Mouse (Mus musculus) urinary bladder, postnatal 36 days (tissue): ENCODE measurements around the gene Iqcn.

ENCODE experiments used
- DNase-seq, 2 experiments: peaks; one replicate each; pipeline ENCODE4 v3.0.0; 2022; ENCODE audit warnings: low spot score in 2 of 2, mixed read lengths in 1 of 2

Gene Iqcn

GRCm38 (mm10) chr8:70729808-70730475 is 26.7 kb downstream of the Iqcn start:
- no peak for DNase-seq

DNA sequence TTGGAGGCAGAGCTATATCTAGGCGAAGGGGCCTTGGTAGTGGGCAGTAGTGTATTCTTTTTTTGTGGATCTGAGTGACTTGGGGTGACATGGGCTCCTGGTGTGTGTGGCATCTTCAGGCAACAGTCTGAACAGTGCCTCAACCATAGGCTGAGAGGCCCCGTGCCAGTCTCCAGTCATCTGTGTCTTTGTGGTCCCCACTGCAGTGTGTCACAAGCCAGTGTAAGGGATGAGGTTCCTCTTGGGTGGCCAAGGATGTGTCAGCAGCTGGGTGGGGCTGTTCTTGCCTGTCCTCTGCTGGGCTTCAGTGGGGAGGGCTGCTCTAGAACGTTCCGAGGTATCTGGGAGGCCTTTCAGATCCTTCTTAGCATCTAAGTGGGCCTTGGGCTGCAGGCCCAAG is 27.7 kb downstream of the Iqcn start:
- no peak for DNase-seq

DNA sequence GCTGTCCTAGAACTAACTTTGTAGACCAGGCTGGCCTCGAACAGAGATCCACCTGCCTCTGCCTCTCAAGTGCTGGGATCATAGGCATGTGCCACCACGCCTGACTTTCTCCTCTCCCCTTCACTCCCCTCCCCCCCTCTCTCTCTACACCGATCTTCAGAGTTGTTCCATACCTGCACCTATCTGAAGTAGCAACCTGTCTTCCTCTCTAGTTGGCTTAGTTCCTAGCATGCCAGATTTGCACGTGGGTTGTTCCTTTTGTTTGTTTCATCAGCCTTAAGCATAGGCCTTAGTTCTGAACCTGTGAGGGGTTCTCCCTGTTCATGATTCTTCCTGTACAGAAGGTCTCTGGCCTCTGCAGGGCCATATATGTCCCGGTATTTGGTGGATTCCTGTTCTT is 34.4 kb downstream of the Iqcn start:
- no peak for DNase-seq

- no peak for DNase-seq
Measured at GRCm38 (mm10) chr8:70738211-70738610, 35.0 kb downstream of the Iqcn start.

DNA sequence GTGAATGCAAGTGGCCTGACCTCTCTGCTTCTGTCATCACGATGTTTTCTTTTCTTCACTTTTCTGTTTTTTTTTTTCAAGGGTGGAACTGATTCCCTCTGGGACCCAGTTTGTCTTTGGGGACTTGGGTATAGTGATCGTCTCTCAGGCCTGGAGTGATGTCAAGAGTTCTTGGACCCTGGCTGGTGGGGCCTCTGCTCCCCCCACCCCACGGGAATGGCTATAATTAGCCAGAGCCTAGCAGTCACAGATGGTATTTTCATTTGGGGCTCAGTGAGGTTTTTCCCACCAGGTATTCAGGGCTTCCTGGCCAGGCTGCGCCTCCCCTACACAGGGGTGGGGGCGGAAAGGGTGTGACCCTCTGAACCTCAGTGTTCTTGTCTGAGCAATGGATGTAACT is 38.4 kb downstream of the Iqcn start:
- no peak for DNase-seq

DNA sequence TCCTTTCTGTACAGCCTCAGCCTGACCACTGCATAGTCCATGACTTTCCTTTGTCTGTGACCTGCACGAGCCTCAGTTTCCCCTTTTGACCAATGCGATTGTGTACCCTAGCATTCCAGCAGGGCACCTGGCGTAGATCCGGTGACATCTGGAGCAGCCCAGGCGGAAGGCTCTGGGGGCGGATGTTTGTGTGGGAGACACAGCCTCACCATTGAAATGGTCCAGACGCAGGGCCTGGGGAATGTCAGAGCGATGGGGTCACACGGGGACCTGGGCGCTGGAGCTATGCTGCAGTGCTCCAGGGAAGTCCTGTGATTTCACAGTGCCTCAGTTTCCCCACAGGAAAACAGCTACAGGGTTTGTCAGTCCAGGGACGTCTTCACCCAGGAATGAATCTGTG is 38.9 kb downstream of the Iqcn start:
- no peak for DNase-seq

DNA sequence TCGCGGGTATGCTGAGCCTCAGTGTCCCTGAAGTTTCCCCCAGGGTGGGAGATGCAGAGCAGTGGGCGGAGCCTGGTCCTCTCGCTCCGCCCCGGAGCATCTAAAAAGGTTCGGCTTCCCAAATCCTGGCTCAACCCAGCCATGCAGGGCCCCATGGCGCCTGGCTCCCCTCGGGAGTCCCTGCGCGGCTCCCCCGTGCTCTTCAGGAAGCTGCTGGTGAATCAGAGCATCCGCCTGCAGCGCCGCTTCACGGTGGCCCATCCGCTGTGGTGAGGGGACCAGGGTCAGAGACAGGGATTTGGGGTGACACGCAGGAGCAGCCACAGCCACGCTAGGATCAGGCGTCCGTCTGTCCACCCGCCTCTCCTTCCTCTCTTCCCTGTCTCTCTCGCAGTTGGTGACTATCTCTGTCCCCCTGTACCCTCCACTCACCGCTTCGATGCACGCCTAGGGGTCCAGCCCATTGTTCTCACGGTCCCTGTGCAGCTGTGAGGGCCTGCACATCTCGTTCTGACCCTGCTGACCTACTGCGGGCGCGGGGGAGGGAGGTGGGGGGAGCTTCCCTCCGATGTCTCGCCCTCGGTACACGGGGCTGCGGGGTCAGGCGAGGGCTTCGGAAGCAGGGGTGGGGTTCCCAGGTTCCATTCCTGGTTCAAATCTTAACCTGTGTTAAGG is 39.9 kb downstream of the Iqcn start:
- no peak for DNase-seq

DNA sequence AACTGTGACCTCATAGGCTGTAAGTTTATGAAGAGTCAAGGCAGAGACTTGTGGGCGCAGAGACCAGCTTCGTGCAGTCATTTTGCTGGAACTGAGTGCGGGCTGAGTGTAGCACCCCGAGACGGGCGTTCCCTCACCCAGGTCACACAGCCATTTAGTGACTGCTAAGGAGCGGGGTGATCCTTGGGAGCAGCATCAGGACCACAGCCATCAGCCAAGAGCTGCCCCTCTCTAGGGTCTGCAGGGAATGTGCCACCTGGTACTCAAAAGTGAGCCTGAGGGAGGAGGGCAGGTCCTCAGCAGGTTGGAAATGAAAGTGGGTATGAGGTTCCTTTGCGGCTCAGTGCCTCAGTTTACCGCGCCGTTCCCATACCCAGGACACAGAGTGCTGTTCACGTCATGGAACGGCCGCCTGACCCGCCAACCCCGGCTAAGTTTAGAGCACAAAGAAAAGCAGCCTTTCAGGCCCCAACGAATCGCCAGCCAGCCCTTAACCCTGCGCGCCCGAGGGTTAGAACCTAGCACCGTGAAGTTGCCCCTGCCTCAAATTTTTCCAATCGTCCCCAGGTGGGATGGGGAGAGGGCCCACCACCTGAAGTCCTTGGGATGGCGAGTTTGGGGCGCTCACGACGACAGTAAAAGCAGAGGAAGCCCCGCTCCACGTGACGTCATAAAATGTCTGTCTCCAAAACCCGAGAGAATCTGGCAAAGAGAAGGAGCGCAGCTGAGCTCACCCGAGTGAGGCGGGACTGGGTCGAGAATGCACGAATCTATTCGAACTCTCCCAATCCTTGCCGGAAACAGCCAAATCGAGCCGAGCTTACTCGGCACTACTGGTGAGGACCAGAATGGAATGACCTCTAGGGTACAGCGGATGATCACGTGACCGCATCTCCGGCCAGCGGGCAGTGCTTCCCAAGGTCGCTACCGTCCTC is 40.7 kb downstream of the Iqcn start:
- DNase-seq = no peak

- no peak for DNase-seq
Measured at GRCm38 (mm10) chr8:70744806-70745205, 41.5 kb downstream of the Iqcn start.

DNA sequence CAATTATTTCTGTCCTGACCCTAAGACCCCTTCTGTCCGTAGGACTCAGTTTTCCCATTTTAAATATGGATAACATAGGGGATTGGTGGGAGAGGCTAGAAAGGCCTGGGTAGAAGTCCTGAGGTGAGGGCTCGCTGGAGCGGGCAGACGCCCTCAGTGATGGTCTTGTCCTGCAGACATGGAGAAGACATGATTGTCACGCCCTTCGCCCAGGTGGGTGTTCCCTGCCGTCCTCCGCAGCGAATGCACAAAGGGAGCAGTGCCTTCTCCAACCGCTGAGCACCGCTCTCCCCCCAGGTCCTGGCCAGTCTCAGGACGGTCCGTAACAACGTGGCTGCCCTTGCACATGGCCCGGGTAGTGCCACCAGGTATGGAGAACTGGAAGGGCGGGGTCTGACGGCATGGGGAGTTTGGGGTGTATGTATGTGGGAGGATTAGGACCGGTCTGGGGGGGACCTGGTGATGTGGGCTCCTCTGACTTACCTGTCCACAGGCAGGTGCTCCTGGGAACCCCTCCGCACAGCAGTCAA is 42.5 kb downstream of the Iqcn start:
- no peak for DNase-seq

DNA sequence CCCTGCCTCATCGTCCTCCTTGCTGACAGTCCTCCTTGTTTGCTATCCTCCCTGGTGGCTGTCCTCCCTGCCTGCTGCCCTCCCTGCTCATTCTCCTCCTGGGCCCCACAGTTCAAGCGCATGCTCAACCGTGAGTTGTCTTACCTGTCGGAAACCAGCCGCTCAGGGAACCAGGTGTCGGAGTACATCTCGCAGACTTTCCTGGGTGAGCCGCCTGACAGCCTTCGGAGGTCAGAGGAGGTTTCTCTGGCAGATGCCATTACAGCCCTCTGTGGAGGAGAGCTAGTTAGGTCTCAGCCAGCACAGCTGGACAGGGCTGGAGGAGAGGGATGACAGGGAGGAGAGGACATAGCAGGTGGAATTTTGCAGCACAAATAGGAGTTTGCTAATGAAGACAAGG is 43.4 kb downstream of the Iqcn start:
- no peak for DNase-seq

- DNase-seq = no peak
Measured at GRCm38 (mm10) chr8:70747211-70747890, 44.1 kb downstream of the Iqcn start.

GRCm38 (mm10) chr8:70748246-70749096 is 45.2 kb downstream of the Iqcn start:
- no peak for DNase-seq

- no peak for DNase-seq
Measured at GRCm38 (mm10) chr8:70749097-70749674, 45.9 kb downstream of the Iqcn start.

- no peak for DNase-seq
Measured at GRCm38 (mm10) chr8:70750128-70750680, 46.9 kb downstream of the Iqcn start.

DNA sequence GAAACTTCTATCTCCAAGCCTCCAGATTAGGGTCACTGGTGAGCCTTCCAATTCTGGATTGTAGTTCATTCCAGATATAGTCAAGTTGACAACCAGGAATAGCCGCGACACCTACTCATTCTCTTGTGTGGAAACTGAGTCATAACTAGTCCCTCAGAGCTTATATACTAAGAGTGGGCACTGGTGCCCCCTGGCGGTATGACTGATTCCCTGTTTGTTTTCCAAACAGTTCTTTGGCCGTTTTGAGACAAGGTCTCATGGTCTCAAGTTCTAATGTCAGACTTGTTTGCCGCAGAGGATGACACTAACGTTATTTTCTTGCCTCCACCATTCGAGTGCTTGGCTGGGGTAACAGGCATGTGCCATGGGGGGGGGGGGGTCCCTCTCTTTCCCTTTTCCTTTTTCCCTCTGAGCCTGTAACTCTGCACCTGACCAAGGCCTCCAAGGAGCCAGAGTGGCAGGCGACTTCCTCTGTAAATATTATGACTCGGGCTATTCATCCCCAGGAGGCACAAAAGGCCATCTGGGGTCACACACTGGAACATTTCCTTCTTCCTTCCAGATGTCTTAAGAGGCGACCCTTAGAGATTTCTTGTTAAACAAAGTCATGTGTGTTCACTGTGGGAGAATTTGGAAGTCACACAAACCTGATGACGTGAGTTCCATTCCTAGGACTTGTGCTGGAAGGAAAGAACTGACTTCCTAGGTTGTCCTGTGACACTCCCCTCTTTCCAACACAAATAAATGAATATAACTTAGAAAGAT is 48.9 kb downstream of the Iqcn start:
- peak in 1 of 2 experiments; percentile 71 for DNase-seq

- peak; percentile 59 to 85 for DNase-seq
Measured at GRCm38 (mm10) chr8:70753151-70753550, 49.9 kb downstream of the Iqcn start.

GRCm38 (mm10) chr8:70754043-70754870 is 51.0 kb downstream of the Iqcn start, which contains the start of gene Rab3a:
Gene Rab3a (plus strand): TSS chr8:70754679.
- DNase-seq = peak; percentile 90 to 96
